Mouse (Mus musculus): ENCODE measurements at regions not wholly inside any gene's neighbourhood (a gene's known extent, or its start where the extent isn't known, plus 50 kb on each side); places are given as distances from the start of the nearest gene placed in this dataset.
A peak's percentile ranks its signal among the peaks of the same experiment; 100 is the strongest.

GRCm38 (mm10) chr13:4662336-4663101, 53.5 kb upstream of the Akr1e1 start:
- peak; percentile 89 for ATAC-seq (ENCODE audit: poor library complexity, severe bottlenecking)
